Mouse (Mus musculus): ENCODE data around the gene Trio. TPM values are rescaled to one million over a fixed set of nuclear protein-coding genes. Genes with fewer than 3 reads are reported as not detected.

The Trio gene
- polyA plus RNA-seq, 1 experiment from 2014 or later, result 65.1 TPM

DNA sequence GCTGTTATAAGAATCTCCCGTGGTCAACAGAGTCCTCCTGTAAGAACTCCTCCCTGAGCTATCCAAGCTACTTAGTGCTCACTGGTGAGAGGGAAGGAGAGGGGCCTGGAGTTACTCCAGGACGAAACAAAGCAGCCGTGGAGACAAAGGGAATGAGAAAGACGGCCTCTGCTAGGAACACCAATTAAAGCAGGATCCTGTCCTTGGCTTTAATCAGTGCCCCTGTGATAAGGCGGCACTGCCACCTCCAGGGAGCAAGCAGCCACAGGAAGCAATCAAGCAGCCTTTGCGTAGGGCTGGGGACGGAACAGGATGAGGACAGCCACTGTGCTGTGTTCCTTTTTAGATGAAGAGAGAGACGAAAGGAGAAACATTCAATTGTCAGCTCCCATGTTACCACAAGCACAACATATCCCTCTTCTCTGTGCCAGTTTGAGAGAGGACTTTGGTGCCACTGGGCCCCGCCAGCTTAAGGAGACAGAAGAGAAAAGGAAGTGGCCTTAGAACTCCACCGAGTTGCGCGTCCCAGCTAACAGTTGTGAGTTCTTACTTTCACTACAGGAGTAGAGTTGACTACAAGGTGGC, 242.0 kb downstream of the Trio start:
- Histone ChIP-seq H3K9me3 (ENCODE audit: control insufficient read depth, low read length) (no peaks in the 10 kb centered on the region), H3K36me3 (ENCODE audit: control insufficient read depth, insufficient read depth, low read length) (no peaks in the 10 kb centered on the region), H3K4me2 (ENCODE audit: low read depth, low read length) (peak overlapping the region; percentile 26), H3K9ac (replicated peaks; ENCODE audit: low read depth, low read length) (peak overlapping the region; percentile 22; the same call in 1 of the 2 replicates), H3K4me1 (ENCODE audit: control insufficient read depth, insufficient read depth, low read length) (peaks cover 95% of the 10 kb centered on the region), H3K4me3 (ENCODE audit: low read depth, low read length) (no peak overlapping the region), H3K27ac (ENCODE audit: low read depth, low read length) (peak overlapping the region; percentile 89), H3K27me3 (ENCODE audit: control insufficient read depth, insufficient read depth, low read length) (no peaks in the 10 kb centered on the region)
- 27% methylated on average over 12 of the region's 12 CpGs for WGBS
- no peak for ATAC-seq (ENCODE audit: low read depth)

DNA sequence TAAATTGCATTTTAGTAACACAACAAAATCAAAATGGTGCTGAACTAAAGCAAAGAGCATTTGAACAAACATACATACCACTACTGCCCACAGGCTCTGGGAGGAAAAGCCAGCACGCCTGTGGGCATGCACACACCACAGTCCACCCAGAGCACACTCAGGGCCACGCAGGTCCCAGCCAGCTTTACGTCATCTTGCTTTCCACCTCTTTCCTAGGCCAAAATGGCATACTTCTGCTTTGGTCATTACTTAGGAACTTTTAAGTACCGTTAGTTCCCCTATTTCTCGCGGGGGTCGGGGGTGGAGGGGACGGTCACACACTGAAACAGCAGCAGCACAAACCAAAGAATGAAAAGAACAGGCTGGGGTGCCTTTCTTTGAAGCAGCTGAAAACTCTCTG, 242.6 kb downstream of the Trio start:
- Histone ChIP-seq H3K27ac (ENCODE audit: low read depth, low read length) (peak overlapping the region; percentile 89), H3K27me3 (ENCODE audit: control insufficient read depth, insufficient read depth, low read length) (no peaks in the 10 kb centered on the region), H3K4me1 (ENCODE audit: control insufficient read depth, insufficient read depth, low read length) (peaks cover 95% of the 10 kb centered on the region), H3K9ac (replicated peaks; ENCODE audit: low read depth, low read length) (no peak overlapping the region; the same call in 1 of the 2 replicates), H3K4me3 (ENCODE audit: low read depth, low read length) (no peak overlapping the region), H3K9me3 (ENCODE audit: control insufficient read depth, low read length) (no peaks in the 10 kb centered on the region), H3K36me3 (ENCODE audit: control insufficient read depth, insufficient read depth, low read length) (no peaks in the 10 kb centered on the region), H3K4me2 (ENCODE audit: low read depth, low read length) (no peak overlapping the region)
- no peak for ATAC-seq (ENCODE audit: low read depth)
- WGBS, result 25% methylated on average over 8 of the region's 8 CpGs

DNA sequence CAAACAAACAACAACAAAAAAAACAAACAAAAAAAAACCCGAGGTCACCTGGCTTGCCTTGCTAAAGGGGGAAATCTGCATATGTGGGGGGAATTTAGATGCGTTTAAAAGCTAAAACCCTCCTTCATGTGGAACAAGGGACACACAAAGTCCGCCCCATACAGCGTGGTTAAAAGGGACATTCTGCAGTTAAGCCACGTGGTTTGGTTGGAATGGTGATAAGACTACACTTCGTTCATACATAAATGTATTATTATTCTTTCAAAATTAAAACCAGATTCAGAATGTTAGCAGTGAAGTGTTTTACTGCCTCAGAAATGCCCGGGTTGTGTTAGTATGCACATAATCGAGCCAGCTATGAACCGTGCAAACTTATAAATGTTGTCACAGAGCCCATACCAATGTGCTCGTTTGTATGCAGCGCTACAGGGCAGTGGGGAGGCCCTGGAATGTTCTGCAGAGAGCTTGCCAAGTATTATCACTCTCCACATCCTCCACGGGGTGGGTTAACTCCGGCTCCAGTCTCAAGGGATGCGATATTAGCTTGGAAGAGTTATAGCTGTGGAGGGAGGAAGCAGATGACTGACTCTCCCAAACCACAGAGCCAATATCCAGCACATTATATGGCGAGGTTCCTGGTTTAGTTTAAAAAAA, 243.1 kb downstream of the Trio start:
- H3K36me3 ChIP-seq (ENCODE audit: control insufficient read depth, insufficient read depth, low read length), result no peaks in the 10 kb centered on the region
- H3K27ac ChIP-seq (ENCODE audit: low read depth, low read length), result peak overlapping the region; percentile 89
- 0 out of 2 replicates have a peak overlapping the region, but pooled peaks have one; percentile 11 for H3K9ac ChIP-seq (replicated peaks; ENCODE audit: low read depth, low read length)
- no peak overlapping the region for H3K4me3 ChIP-seq (ENCODE audit: low read depth, low read length)
- peak overlapping the region; percentile 16; the same call in 1 of the 2 replicates for H3K4me2 ChIP-seq (ENCODE audit: low read depth, low read length)
- no peaks in the 10 kb centered on the region for H3K9me3 ChIP-seq (ENCODE audit: control insufficient read depth, low read length)
- H3K4me1 ChIP-seq (ENCODE audit: control insufficient read depth, insufficient read depth, low read length), result peaks cover 95% of the 10 kb centered on the region
- H3K27me3 ChIP-seq (ENCODE audit: control insufficient read depth, insufficient read depth, low read length), result no peaks in the 10 kb centered on the region
- peak; percentile 83 for ATAC-seq (ENCODE audit: low read depth)
- WGBS, result 13% methylated on average over 15 of the region's 15 CpGs

DNA sequence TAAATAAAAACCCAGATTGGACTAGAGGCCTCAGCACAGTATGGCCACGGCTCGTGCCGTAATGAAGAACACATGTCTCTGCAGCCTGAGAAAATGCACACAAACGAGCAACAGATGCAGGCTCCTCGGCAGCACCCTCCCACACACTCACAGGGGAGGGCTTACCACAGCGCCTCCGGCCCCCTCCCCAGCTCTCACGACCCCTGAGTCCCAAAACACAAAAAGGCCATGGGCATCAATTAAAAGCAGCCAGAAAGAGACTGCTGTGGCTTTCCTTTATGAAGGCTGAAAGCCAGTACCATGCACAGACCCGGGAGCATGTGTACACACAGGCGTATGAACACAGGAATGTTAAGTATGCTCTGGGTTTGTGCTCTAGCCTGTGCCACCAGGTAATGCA, 245.8 kb downstream of the Trio start:
- ATAC-seq (ENCODE audit: low read depth), result peak; percentile 14; the same call in 1 of the 2 replicates
- peak overlapping the region; percentile 3; the same call in 1 of the 2 replicates for H3K4me2 ChIP-seq (ENCODE audit: low read depth, low read length)
- 0 out of 2 replicates have a peak overlapping the region, but pooled peaks have one; percentile 22 for H3K9ac ChIP-seq (replicated peaks; ENCODE audit: low read depth, low read length)

DNA sequence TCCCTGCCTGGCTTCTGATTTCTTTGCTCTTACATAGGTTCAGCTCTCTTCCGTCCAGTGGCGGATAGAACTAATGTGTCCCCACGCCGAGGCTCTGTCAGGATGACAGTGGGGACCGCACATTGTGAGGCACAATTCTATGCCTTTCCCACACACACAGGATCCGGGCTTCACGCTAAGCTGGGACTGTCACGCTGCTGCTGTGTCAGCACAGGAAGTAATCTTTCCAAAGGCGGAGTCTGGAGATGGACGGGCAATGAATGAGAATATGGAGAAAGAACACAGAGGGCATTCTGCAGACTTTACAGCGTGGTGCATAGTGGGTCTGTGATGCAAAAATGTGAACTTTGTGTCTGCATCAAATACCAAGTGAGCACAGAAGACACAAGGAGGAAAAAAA, 246.2 kb downstream of the Trio start:
- 36% methylated on average over 11 of the region's 11 CpGs for WGBS
- Histone ChIP-seq H3K9me3 (ENCODE audit: control insufficient read depth, low read length) (no peaks in the 10 kb centered on the region), H3K9ac (replicated peaks; ENCODE audit: low read depth, low read length) (no peak overlapping the region), H3K4me3 (ENCODE audit: low read depth, low read length) (no peak overlapping the region), H3K4me2 (ENCODE audit: low read depth, low read length) (peak overlapping the region; percentile 3; the same call in 1 of the 2 replicates), H3K36me3 (ENCODE audit: control insufficient read depth, insufficient read depth, low read length) (no peaks in the 10 kb centered on the region), H3K27me3 (ENCODE audit: control insufficient read depth, insufficient read depth, low read length) (no peaks in the 10 kb centered on the region), H3K27ac (ENCODE audit: low read depth, low read length) (peak overlapping the region; percentile 74), H3K4me1 (ENCODE audit: control insufficient read depth, insufficient read depth, low read length) (peaks cover 75% of the 10 kb centered on the region)
- ATAC-seq (ENCODE audit: low read depth), result no peak

More for the DNA sequence above, 245.8 kb downstream of the Trio start:
- 10% methylated on average over 10 of the region's 10 CpGs for WGBS
- Histone ChIP-seq H3K36me3 (ENCODE audit: control insufficient read depth, insufficient read depth, low read length) (no peaks in the 10 kb centered on the region), H3K4me3 (ENCODE audit: low read depth, low read length) (no peak overlapping the region), H3K27ac (ENCODE audit: low read depth, low read length) (peak overlapping the region; percentile 74; the same call in 1 of the 2 replicates), H3K27me3 (ENCODE audit: control insufficient read depth, insufficient read depth, low read length) (no peaks in the 10 kb centered on the region), H3K4me1 (ENCODE audit: control insufficient read depth, insufficient read depth, low read length) (peaks cover 79% of the 10 kb centered on the region), H3K9me3 (ENCODE audit: control insufficient read depth, low read length) (no peaks in the 10 kb centered on the region)

DNA sequence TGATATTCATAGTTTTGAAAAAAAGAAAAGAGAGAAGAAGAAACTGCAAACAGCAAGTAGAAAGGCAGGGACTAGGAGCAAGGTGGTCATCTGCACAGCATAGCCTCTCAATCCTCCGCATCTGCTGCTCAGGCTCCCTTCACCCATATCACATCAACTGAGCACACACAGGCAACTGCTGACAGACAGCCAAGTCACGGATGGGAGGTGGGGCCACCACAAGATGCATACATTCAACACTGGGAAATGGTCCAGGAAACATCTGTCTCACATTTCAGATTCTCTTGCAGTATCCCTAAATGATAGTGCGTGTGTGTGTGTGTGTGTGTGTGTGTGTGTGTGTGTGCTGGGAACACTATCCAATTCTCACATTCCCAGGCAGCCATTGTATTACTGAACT, 247.4 kb downstream of the Trio start:
- H3K27me3 ChIP-seq (ENCODE audit: control insufficient read depth, insufficient read depth, low read length), result no peaks in the 10 kb centered on the region
- H3K9me3 ChIP-seq (ENCODE audit: control insufficient read depth, low read length), result no peaks in the 10 kb centered on the region
- 28% methylated on average over 3 of the region's 3 CpGs for WGBS
- peak overlapping the region; percentile 62 for H3K27ac ChIP-seq (ENCODE audit: low read depth, low read length)
- peaks cover 7% of the 10 kb centered on the region; the same call in 1 of the 2 replicates for H3K36me3 ChIP-seq (ENCODE audit: control insufficient read depth, insufficient read depth, low read length)
- ATAC-seq (ENCODE audit: low read depth), result peak; percentile 35
- peak overlapping the region; percentile 11; the same call in 1 of the 2 replicates for H3K4me2 ChIP-seq (ENCODE audit: low read depth, low read length)
- no peak overlapping the region for H3K9ac ChIP-seq (replicated peaks; ENCODE audit: low read depth, low read length)
- no peak overlapping the region for H3K4me3 ChIP-seq (ENCODE audit: low read depth, low read length)
- H3K4me1 ChIP-seq (ENCODE audit: control insufficient read depth, insufficient read depth, low read length), result peaks cover 64% of the 10 kb centered on the region

DNA sequence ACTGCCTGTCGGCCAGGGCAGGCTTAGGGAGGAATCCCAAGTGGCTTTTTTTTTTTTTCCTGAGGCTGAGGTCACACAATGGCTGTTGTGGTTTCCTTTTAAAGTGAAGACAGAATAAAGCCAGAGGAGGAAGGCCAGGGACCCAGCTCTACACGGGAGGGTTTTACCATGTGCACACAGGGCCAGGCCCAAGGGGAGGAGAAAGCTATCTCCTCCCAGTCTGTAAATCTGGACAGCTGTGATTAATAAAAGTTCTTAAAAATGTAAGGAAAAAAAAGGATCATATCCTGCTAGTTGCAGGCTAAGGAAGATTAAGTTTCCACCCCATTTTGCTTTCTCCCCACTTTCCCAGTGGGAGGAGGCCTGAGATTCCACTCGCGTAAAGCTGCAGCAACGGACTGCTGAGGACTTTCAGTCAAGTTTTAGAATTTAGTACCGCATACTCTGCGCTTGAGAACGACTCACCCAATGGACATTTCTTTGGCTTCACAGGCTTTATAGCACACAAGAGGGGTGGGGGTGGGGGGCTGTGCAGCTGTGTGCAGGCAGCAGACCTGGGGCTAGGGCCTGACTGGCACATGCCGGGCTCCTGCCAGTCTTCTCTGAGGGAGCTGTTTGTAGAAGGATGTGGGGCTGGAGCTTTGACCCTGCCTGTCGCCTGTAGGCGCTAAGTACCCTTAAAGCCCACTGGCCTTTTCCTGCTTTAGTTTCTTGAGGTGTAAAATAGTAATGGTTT, 248.0 kb downstream of the Trio start:
- WGBS, result 13% methylated on average over 11 of the region's 11 CpGs
- peak overlapping the region; percentile 62 for H3K27ac ChIP-seq (ENCODE audit: low read depth, low read length)
- peaks cover 8% of the 10 kb centered on the region; the same call in 1 of the 2 replicates for H3K36me3 ChIP-seq (ENCODE audit: control insufficient read depth, insufficient read depth, low read length)
- H3K4me2 ChIP-seq (ENCODE audit: low read depth, low read length), result peak overlapping the region; percentile 11; the same call in 1 of the 2 replicates
- ATAC-seq (ENCODE audit: low read depth), result no peak
- no peak overlapping the region for H3K9ac ChIP-seq (replicated peaks; ENCODE audit: low read depth, low read length)
- no peaks in the 10 kb centered on the region for H3K9me3 ChIP-seq (ENCODE audit: control insufficient read depth, low read length)
- H3K4me3 ChIP-seq (ENCODE audit: low read depth, low read length), result no peak overlapping the region
- H3K27me3 ChIP-seq (ENCODE audit: control insufficient read depth, insufficient read depth, low read length), result no peaks in the 10 kb centered on the region
- H3K4me1 ChIP-seq (ENCODE audit: control insufficient read depth, insufficient read depth, low read length), result peaks cover 57% of the 10 kb centered on the region

DNA sequence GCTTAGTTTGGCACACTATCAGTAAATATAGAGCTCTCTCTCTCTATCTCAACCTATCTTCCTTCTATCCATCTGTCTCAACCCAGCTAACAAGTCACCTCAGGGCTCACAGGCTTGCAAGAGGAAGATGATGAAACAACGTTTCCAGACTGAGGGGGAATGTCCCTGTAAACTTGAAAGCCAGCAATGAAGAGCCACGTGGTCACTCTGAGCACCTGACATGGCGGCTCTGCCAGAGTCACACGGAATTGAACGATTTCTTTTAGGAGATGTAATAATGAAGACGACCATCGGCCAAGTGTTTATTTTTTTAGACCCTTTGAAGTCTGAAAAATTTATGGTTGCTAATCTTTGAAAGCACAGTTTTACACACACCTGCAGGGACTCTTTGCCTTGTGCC, 251.2 kb downstream of the Trio start:
- Histone ChIP-seq H3K4me1 (ENCODE audit: control insufficient read depth, insufficient read depth, low read length) (peaks cover 48% of the 10 kb centered on the region), H3K9ac (replicated peaks; ENCODE audit: low read depth, low read length) (no peak overlapping the region), H3K4me2 (ENCODE audit: low read depth, low read length) (no peak overlapping the region), H3K27me3 (ENCODE audit: control insufficient read depth, insufficient read depth, low read length) (no peaks in the 10 kb centered on the region), H3K4me3 (ENCODE audit: low read depth, low read length) (no peak overlapping the region), H3K36me3 (ENCODE audit: control insufficient read depth, insufficient read depth, low read length) (peaks cover 15% of the 10 kb centered on the region), H3K9me3 (ENCODE audit: control insufficient read depth, low read length) (no peaks in the 10 kb centered on the region), H3K27ac (ENCODE audit: low read depth, low read length) (no peak overlapping the region)
- no peak for ATAC-seq (ENCODE audit: low read depth)
- 66% methylated on average over 7 of the region's 7 CpGs for WGBS
